Mouse (Mus musculus) frontal cortex, adult 2 months (tissue): ENCODE results near the gene Bckdha. TPM values are rescaled to one million over a fixed set of nuclear protein-coding genes. Genes with fewer than 3 reads are reported as not detected.

Source experiments
- DNase-seq, 2 experiments: peaks; one replicate each; pipeline ENCODE4 v3.0.0; 2022; ENCODE audit warnings: low spot score in 1 of 2; ENCODE audit errors: extremely low spot score in 1 of 2
- polyA plus RNA-seq: library from polyadenylated mRNA; depleted of rRNA; stranded (reverse); fragments of >200 nt; gene quantifications from 2 replicates; pipeline ENCODE4 v1.2.3, GENCODE M21; 2012; rRNA removed

The Bckdha gene
- 67.9 and 71.9 TPM in 2 replicates for polyA plus RNA-seq

DNA sequence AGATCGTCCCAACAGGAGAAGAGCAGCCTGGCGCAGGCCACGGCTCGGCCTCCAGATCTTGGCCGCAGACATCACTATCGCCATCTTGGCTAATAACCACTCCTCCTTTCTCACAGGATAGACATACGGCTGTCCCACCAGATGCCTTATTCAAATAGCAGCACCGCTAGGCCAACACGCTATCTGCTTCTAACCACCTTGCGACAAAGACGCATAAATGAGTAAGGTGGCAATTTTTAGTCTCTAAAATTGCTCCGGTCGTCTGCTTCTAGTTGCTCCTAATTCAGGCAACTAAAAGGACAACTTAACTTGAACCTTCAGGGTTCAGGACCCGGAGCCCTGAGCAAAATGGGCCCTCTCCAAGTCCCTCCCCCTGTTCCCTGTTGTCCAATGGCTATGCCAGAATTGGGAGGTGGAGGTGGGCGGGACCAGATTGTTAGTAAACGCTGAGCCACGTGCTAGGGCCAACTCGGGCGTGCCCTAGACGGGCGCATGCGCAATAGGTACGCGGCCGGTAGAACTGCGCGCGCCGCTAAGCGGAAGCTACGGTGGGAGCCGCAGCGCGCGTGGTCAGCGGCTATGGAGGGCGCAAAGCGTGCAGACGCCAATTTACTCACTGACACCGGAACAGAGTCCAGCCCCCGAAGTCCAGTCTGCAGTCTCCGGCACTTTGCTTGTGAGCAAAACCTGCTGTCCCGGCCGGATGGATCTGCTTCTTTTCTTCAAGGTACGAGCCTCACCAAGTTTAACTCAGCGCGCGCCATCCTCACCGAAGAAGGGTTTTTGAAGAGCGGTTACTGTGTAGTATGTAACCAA, at the start of gene Bckdha, which contains the start of gene Exosc5:
Bckdha (minus strand) TSS at position 325 of the 816 bp plus-strand sequence.
Exosc5 (plus strand) TSS at position 508 of the 816 bp plus-strand sequence.
- DNase-seq, result peak; percentile 99 to 100

DNA sequence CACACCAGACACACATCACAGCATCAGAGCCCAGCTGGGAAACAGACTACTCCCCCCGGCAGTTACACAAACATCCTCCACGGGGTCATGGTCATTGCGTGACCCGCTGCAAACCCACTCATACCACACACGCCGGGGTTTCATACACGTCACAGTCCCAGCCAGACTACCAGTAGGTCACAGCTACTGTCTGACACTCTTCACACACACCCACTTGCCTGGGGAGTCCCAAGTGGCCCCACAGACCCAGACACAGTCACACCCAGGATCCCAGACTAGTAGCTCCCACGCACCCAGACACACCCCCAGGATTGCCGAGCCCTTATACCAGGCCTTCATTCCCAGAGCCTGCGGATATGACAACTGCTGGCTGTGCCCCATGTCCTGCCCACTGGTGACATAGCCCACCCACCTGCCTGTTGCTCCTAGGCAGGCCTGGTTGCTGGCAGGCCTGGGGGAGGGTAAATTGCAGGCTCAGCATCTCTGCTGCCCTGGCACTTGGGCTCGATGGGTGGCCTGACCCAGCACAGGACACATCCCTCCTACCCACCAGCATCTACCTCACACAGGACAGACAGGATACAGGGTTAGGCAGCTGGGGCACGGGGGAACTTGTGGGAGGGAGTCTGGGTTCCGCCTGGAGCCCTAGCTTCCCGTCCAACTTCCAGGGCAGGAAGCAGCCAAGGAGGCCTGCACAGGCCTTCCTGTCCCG, 49.0 kb upstream of the Bckdha start:
- no peak for DNase-seq

DNA sequence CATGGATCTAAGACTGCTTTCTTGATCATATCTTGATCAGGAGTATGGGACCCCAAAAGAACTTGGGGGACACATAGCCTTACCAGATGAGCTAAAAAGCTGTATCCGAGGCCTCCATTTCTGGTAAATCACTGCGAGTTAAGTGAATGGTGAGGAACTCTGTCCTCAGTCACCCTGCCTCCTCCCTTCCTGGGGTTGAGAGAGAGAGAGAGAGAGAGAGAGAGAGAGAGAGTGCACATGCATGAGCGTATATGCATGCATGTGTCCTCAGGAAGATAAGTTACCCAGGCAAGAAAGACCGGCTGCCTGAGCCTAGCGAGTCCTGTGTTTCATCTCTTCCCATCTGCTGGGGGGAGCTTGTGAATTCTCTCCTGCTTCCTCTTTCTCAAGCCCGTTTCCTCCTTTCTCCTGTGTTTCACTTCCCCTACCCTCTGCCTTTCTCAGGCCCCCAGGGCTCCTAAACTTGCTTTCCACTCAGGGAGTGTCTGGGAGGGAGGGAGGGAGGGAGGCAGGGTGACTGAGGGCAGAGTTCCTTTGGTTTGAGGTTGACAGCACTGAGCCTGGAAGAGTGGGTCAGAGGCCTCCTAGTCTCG, 47.9 kb upstream of the Bckdha start:
- DNase-seq, result no peak

DNA sequence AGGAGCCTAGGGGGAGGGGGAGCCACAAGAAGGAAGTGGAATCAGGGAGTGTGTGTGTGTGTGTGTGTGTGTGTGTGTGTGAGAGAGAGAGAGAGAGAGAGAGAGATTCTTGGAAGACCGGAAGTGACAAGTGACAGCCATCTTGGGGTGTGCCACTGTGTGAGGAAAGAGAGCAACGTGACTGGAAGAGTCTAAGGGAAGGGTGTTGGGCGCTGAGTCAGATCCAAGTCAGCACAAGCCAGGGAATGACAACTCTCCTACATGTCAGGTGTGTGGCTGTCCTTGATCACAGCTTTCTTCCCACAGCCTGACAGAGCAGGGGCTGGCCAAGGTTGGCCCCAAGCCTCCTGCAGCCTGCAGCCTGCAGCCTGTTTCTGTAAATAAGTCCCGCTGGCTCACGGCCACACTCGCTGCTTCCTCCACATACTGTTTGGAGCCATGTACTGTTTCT, 47.0 kb upstream of the Bckdha start:
- DNase-seq, result peak in 1 of 2 experiments; percentile 78

DNA sequence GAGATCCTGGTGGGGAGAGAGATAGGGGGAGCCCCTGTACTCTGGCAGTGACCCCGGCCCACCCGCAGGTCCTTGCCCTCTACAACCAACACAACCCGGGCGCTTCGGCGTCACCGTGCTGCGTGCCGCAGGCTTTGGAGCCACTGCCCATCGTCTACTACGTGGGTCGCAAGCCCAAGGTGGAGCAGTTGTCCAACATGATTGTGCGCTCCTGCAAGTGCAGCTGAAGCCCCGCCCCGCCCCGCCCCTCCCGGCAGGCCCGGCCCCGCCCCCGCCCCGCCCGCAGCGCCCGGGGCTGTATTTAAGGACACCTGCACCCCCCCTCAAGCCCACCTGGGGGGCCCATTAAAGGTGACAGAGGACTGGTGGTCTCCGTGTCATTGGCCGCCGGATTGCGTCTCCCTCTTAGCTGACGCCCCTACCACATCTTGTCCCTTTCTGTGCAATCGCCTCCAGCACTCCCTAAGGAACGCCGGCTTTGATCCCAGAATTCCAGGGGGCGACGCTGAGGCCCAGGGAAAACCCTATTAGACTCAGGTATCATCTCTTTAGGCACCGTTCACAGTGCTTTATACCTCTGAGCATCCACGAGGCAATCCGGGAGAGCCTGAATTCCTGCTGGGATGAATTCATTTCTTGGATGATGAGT, 46.1 kb upstream of the Bckdha start:
- no peak for DNase-seq

DNA sequence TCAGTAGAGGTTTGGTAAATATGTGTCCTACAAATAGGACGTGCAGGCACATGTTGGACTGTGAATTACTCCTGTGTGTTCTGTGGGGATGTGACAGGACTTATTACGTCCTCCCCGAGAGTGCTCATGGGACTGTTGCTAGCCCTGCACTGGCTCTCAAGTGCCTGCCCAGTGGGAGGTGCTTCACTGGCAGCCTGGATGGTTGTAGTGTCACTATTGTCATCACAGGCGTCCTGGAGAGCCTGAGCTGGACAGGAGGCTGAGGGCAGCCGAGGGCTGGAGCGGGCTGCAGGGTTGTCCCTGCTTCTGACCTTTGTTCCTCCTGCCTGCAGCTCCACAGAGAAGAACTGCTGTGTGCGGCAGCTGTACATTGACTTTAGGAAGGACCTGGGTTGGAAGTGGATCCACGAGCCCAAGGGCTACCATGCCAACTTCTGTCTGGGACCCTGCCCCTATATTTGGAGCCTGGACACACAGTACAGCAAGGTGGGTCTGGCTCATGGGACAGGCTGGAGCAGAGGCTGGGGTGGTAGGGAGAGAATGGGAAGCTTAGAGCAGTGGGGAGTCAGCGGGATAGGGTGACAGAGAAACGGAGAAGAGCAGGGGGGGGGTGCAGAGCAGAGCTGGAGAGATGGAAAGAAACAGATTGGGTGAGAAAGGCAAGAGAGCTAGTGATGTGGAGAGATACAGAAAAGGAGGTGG, 45.2 kb upstream of the Bckdha start:
- no peak for DNase-seq

DNA sequence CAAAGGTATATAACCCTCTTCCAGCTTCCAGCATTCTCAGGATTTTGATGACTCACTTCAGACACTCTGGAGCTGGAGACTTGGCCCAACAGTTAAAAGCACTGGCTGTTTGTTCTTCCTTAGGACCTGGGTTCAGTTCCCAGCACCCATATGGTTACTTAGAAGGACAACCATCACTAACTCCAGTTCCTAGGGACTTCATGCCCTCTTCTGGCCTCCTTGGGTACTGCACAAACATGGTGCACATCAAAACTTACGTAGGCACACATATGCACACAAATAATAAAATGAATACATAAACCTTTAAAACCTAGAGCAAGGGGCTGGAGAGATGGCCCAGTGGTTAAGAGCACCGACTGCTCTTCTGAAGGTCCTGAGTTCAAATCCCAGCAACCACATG, 43.6 kb upstream of the Bckdha start:
- DNase-seq, result no peak

DNA sequence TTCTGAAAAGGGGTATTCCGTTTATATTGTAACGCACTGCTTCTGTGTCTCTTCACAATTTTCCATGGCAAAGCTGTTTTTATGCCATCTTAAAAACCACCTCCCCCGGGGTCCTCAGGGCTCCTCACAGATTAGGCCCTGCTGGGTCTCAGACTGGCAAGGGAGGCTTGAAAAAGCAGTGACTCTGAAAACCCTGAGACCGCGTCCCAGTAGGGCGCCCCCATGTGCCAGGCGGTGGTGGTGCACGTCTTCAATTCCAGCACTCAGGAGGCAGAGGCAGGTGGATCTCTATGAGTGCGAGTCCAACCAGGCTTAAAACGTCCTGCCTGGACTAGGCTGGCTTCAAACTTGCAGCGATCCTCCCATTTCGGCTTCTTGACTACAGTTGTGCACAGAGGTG, 42.0 kb upstream of the Bckdha start:
- DNase-seq, result no peak

DNA sequence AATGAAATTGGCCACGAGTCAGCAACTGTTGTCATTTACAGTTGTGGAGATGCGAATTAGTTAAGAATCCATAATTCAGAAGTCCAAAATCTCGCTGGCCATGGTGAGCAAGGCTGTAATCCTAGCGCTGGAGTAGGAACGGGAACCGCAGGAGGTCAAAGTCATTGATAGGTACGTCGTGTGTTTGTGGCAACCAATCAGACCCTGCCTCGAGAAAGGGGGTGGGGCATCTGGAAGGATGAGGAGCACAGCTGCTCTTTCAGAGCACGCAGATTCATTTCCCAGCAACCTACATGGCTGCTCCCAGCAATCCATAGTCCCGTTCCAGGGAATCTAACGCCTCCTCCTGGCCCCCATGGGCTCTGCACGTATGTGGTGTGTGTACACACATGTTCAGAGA, 41.1 kb upstream of the Bckdha start:
- DNase-seq, result no peak

DNA sequence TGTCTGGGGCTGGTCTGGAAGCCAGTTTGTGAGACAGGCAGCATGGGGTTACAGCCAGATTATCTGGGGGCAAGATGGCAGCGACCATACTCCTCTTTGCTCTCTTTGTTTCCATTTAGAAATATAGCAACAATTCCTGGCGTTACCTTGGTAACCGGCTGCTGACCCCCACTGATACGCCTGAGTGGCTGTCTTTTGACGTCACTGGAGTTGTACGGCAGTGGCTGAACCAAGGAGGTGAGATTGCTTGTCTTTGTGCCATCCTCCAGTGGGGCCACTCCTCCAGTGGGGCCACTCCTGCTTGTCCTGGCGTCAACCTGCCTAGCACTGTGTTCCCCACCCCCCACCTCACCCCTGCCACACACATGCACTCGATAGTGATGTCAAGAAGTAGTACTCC, 35.3 kb upstream of the Bckdha start:
- no peak for DNase-seq

DNA sequence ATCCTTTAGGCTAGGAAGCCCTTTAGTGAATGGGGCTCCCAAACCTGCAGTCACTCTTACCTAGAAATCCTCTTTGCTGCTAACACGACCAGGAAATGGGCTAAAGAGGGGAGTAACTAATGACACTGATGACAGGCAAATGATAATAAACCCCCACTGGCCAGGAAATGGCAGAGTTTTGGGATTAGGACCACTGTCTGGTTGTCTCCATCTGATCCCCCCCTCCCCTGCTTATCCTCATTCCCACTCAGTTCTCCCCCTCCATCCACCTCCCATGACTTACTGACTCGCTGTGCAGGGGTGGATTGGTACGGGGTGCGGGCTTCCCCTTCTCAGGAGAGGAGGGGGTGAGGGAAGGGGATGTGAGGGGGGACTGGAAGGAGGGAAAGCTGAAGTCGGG, 31.3 kb upstream of the Bckdha start:
- no peak for DNase-seq

DNA sequence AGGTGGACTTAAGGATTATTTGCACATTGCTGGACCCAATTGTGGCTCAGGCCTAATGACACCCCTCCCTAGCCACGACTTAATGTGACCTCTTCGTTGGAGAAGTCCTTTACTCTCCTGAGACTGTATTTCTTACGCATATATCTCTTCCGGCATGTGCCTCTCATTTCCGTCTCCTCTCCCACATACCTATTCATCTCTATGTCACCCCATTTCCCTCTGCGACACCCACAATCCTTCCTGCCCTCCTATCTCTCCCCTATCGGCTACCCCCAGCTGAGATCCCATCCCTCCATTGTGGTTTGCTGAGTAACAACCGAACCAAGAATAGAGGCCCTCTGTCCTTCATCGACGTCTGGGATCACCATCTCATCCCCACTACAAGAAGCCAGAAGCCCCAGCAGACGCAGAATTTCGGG, 30.8 kb upstream of the Bckdha start:
- no peak for DNase-seq

DNA sequence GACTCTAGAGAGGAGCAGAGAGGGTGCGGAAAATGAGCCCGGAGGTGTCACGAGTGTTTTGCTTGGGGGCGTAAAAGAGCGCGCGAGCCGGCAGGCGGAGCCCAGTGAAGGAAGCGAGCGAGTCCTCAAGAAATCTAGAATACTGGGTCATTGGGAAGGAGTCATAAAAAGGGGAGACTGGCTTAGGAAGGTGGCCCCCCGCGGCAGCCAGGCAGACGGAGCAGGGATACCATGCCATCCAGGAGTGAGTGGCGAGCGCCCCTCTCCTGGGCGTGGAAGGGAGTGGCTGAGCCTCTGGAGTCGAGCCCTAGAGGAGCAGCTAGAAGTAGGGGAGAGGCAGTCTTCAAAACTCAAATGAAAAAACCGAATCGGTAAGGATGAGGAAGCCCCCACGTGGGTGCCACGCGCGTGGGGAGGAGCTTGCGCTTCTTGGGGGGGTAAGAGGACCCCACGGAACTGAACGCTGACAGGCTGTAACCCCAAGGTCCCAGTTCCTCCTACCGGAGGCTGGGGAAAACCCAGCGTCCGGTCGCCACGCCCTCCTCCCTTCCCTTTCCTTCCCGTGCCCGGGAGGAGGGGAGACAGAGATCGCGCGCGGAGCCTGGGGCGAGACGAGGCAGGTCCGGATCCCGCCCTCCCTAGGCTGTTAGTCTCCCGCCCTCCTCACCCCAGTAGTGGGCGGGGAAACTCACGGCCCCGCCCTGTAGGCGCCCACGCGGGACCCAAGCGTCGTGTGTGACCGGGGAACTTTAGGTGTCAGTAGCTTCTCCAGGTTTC, 30.2 kb upstream of the Bckdha start:
- no peak for DNase-seq

DNA sequence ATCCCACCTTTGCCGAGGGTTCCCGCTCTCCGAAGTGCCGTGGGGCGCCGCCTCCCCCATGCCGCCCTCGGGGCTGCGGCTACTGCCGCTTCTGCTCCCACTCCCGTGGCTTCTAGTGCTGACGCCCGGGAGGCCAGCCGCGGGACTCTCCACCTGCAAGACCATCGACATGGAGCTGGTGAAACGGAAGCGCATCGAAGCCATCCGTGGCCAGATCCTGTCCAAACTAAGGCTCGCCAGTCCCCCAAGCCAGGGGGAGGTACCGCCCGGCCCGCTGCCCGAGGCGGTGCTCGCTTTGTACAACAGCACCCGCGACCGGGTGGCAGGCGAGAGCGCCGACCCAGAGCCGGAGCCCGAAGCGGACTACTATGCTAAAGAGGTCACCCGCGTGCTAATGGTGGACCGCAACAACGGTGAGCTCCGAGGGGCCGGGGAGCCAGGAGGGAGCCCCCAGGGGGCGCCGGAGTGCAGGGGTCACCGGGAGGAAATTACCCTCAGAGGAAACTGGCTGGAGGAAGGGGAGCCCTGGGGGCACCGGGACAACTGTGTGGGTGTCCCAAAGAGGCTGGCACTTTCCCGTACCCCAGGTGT, 29.1 kb upstream of the Bckdha start:
- DNase-seq, result no peak

DNA sequence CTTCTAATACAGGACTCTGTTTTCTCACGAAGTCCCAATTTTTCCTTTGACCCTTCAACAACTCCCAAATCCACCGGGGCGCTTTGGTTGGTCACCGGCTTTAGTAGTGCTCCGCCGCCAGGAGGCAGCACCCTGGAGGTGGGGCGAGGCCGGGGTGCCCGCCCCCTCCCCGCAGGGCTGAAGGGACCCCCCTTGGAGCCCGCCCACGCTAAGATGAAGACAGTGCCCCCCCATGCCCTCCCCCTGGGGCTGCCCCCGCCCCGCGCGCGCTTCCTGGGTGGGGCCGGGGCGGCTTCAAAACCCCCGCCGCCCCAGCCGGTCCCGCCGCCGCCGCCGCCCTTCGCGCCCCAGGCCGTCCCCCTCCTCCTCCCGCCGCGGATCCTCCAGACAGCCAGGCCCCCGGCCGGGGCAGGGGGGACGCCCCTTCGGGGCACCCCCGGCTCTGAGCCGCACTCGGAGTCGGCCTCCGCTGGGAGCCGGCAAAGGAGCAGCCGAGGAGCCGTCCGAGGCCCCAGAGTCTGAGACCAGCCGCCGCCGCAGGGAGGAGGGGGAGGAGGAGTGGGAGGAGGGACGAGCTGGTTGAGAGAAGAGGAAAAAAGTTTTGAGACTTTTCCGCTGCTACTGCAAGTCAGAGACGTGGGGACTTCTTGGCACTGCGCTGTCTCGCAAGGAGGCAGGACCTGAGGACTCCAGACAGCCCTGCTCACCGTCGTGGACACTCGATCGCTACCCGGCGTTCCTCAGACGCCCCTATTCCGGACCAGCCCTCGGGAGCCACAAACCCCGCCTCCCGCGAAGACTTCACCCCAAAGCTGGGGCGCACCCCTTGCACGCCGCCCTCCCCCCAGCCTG, 28.1 kb upstream of the Bckdha start, which contains the start of gene Tgfb1:
Tgfb1 (plus strand) TSS at position 323 of the 852 bp plus-strand sequence.
- no peak for DNase-seq

DNA sequence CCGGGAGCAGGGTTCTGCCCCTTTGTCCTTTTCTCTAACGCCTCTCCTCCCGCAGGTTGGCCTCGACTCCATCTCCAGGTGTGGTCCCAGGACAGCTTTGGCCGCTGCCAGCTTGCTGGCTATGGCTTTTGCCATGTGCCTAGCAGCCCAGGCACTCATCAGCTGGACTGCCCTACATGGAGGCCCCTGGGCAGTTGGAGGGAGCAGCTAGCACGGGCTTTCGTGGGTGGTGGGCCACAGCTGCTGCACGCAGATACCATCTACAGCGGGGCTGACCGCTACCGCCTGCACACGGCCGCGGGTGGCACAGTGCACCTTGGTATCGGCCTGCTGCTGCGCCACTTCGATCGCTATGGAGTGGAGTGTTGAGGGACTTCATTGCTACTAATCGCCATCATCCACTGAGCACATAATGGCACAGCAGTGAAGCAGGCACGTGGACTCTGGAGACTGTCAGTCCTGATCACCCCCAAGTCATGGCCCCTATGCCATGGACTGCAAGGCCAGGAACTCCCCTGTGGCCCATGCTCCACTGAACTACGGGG, 27.2 kb upstream of the Bckdha start:
- DNase-seq, result no peak

DNA sequence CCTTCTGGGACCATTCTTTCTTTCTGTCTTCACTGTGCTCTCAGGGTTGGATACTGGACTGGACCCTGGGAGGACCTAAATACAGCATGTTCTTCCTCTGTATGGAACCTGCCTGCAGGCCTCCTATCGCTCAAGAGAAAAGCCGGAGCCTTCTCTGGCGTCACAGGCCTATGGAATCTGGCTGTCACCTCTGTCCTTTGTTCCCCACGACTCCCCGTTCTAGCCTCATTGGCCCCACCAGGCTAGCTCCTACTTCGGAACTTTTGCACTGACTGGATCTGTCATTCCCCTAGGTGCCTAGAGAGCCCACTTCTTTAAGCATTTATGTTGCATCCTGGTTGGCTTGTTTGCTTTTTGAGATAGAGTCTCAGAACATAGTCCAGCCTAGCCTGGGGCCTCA, 25.9 kb upstream of the Bckdha start:
- DNase-seq, result no peak
